Mouse (Mus musculus) urinary bladder, adult 18-20 months (tissue): ENCODE data around the gene Ppm1n.
A peak's percentile ranks its signal among the peaks of the same experiment; 100 is the strongest.
"Not testable (repeated sequence)": the region's sequence is repeated elsewhere in the genome, so short reads cannot be mapped to it uniquely, and the experiment has no call there.

ENCODE experiments used
- DNase-seq, 2 experiments: peaks; one replicate each; pipeline ENCODE4 v3.0.0; 2022; ENCODE audit warnings: low spot score in 2 of 2, mixed read lengths in 2 of 2

Gene Ppm1n

GRCm38 (mm10) chr7:19282791-19283405 is 3.0 kb upstream of the Ppm1n start:
- DNase-seq, result no peak

DNA sequence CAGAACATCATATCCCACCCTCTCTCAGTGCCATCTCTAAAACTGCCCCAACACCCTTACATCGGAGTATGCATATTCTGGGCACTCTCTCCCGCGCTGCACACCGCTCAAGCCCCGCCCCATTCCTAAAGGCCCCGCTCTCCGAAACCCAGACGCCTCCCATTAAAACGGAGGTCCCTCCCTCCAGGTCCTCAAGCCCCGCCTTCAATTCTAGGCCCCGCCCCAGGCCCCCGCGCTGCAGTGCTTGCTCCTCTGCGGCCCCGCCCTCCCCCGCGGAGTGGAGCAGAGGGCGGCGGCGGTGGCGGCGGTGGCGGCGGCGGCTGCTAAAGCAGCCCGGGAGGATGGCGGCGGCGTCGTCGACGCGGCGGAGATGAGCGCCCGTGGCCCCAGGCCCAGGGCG is 2.5 kb upstream of the Ppm1n start, which contains the start of gene Rtn2:
TSS of gene Rtn2 (plus strand) at position 240 of the 400 bp plus-strand sequence.
- no peak for DNase-seq

DNA sequence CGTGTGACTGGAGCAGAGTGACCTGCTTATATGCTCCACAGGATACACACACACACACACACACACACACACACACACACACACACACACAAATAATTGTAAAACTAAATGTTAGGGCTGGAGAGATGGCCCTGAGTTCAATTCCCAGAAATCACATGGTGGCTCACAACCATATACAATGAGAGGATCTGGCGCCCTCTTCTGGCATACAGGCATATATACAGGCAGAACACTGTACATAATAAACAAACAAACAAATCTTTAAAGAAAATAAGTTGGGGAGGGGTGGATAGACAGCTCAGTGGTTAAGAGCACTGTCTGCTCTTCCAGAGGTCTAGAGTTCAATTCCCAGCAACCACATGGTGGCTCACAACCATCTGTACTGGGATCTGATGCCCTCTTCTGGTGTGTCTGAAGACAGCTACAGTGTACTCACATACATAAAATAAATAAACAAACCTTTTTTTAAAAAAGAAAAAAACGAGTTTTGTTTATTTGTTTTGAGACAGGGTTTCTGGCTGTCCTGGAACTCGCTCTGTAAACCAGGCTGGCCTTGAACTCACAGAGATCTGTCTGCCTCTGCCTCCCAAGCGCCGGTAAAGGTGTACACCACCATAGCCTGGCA is 1.9 kb upstream of the Ppm1n start:
- not testable (repeated sequence) for DNase-seq

DNA sequence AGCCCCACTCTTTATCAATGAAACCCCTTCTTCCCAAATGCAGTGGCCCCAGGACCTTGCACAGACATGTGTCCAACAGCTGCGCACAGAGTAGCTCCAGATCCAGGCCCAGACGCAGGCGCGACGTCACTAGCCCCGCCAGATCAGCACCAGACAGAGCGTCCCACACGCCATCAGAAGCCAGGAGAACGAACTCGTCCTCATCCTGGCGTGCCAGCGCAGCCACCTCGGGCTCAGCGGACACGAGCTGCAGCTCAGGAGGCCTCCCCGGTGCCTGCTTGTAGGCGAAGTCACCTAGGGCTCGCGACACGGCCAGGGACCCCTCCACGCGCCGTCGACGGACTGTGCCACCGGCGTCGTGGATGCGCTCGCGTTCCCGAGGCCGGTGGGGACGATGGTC is 812 bp downstream of the Ppm1n start:
- DNase-seq, result no peak

GRCm38 (mm10) chr7:19276253-19276652 is 3.6 kb downstream of the Ppm1n start:
- DNase-seq, result no peak

DNA sequence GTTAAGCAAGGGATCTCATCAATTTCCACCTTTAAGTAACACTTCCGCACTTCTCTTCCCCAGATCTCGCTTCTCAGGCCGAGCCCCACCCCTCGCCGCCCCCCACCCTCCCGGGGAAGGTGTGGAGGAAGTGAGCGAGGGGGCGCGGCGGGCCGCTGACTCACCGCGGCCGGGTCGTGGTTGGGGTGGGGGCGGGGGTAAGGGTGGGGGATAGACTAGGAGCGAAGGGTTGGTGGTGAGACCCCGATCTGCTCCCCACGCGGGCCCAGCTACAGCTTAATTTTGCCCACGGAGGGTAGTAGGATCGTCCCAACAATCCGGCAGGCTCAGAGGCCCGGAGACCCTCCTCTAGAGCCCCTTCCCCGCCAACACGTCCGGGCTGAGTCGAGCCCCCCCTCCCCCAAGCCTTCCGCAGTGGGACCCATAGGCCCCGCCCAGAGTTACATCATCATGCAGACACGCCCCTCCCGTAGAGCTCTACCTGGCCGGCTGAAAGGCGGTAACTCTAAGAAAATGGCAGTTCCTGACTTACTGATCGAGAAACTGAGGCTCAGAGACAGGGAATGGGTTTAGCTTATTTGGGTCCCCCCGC is 7.6 kb downstream of the Ppm1n start:
- peak; percentile 68 to 73 for DNase-seq

DNA sequence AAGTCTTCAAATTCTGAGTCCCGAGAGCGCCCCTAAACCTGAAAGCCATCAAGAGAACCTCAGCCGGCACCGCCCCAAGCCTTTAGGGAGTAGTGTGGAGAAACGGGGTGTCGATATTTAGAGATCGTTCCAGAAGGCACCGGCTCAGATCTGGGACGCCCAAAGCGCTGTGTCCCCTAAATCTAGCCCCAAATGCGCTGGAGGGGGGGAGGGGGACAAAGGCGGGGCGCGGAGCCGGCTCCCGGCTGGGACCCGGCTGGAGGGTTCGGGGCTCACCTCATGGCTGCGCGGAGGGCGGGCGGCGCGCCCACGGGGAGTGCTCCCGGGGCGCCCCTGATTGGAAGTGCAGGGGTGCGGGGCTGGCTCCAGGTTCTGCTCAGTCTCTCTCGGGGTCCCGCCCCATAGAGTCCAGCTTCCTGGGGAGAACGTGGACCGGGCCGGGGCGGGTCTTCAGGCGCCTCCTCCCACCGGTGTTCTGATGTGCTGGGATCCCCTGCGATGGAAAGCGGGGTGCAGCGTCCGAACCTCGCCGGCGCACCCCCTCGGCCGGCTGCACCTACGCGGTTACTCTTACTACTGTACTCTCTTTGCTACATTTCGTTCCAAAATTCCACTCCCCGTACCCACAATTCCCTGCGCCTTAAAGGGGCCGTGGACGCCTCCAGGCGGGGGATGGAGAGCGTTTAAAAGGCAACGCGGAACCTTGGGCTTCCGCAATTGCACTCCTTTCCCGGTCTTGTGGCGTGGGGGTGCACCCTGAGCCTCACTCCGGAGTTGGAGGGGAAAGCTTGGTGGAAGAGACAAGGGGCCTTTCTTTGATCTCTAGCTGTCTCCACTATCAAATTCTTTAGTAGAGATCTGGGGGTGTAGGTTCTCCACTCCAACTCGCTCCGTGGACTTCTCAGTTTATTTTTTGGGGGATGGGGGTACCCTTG is 8.4 kb downstream of the Ppm1n start, which contains the start of gene Vasp:
TSS of gene Vasp (minus strand) at position 580 of the 935 bp plus-strand sequence.
- DNase-seq, result peak; percentile 85 to 87

DNA sequence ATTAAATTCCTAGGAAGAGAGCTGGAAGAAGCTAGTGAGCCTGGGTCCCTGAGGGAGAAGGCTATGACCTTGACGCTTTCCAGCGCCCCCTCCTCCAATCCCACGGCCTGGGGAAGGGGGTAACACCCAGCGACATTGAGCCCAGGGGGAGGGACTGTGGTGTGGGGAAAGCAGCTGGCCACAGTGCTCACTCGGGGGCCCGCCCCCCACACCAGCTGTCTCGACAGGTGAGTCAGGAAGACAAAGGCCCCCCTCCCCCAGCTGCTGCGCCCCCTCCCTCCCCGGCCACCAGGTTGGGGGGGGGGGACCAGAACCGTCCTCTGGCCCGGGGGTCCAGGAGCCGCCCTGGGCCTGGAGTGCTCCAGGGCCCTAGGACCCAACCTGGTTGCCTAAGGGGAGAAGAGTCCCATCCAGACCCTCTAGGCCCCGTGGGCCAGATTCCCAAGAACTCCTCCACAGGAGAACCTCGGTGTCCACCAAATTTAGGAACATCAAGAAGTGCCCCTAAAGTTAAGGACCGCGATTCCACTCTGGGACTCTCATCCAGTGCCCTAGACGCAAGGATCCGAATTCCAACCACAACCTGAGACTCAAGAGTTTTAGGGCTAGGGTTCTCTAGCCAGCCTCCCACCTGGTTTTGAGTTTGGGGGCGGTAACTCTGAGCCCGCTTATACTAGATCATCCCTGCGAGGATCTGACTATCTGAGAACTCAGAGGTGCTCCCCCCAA is 9.2 kb downstream of the Ppm1n start:
- no peak for DNase-seq

DNA sequence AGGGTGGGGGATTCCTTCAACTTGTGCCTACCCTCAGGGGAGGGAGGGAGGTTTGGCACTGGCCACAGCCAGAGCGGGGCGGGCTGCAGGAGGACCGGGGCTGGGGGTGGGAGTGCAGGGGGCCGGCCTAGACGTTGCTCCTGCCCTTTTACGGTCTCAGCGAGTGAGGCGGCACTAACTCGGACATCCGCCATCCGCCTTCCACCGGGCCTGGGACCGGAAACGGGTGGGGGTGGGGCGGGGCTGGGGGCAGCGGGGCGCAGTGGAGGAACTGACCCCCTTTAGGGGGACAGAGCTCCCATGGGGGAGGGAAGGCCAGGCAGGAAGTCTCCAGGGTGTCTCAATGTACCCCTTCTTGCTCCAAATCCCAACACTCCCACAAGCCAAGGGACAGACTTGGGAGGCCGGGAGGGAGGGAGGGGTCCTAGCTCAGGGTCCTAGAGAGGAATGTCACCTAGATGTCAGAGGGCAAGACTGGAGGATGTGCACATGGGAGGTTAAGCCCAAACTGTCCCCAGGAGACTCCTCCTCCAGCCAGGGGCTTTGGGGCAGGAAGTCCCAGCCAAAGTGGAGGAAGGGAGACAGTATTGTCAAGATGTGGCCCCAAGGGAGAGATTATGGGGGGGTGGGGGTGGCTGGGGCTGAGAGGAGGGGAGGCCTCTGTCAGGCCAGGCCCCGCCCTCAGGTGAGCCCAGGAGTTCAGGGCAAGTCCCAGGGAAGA is 10.0 kb downstream of the Ppm1n start:
- DNase-seq, result no peak

DNA sequence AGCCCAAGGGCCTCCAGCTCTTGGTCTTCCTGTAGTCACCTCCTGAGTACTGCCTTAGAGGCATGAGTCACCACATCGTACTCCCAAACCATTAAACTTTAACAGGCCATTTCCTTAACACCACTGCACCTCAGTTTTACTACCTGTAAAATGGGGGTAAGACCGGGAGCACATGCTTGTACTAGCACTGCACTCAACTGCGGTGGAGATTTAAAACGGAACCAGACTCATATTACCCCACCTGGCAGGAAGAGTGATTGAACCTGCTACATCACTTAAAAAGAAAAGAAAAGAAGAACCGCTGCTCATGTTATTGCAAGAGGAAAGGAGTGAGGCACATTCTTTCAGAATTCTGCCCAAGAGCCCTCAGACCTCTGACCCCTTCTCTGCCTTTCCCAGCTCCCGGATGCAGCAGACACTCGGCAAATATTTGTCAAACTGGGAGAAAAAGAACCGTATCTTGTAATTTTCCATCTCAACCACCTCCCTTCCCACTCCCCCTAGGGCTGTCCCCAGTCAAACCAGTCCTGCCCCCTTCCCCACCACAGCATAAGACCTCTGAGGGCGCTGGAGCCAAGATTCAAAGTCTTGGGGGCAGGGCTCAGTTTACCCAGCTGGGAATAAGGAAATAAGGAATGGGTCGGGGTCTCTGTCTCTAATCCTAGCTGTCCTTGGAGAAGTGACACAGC is 10.7 kb downstream of the Ppm1n start:
- DNase-seq, result no peak

DNA sequence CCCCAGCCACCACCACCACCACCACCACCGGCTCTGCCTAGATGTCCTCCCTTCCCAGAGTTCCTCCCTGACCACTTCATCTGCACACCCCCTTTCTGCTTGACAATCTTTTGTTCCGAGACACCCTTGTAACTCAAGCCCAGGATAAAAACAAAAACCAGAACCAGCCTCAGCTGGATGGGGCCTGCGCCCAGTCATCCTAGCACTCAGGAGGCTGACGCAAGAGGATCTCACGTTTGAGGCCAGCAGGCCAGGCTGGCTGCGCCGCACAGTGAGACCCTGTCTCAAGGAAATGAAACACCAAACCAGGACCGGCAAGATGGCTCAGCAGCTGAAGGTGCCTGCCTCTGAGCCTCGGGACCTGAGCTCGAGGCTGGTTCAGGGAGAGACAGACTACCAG is 12.8 kb downstream of the Ppm1n start:
- DNase-seq, result no peak

- no peak for DNase-seq
Measured at GRCm38 (mm10) chr7:19265928-19266822, 13.7 kb downstream of the Ppm1n start.

DNA sequence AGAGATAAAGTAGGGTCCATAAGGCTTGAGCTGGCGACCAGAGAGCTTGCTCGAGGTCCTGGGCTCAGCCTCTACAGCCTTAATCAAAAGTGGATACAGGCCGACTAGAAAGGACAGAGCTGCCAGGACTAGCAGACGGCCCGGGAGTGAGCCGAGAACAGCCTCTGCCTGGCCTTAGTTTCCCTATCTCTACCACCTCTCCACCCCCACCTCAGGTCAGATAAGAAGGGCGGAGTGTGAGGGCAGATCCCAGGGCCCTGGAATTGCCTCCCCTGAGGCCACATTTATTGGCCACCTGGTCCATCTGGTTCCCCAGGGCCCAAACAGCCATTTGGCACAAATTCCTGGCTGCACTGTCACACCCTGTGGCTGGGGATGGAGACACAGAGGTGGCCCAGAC is 14.7 kb downstream of the Ppm1n start:
- DNase-seq, result no peak

GRCm38 (mm10) chr7:19258336-19258735 is 21.5 kb downstream of the Ppm1n start:
- DNase-seq, result no peak

DNA sequence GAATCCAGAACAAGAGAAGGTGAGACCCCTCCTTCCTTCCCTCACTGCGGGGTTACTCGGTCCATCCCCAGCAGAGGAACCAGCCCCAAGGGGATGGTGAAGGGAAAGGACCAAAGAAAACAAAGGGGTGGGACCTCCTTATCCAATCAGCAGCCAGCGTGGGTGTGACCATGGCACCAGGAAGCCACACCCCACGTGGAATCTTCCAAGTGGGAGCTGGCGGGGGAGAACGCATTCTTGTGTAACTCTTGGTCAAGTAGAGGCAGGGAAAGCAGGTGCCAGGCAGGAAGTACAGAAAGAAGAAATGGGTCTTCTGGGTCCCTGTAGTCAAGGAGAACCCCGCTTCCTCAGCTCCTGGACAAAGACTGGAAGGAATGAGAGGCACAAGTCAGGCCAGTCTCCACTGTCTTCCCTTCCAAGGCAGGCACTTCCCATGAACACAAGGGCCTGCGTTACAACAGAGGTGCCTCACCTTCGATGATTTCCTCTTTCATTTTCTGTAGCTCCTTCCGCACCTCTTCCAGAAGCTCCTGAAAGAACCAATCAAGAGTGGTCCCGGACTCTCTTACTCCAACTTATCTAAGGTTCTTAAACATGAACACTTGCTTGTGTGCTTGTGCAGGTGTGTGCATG is 22.4 kb downstream of the Ppm1n start:
- no peak for DNase-seq

DNA sequence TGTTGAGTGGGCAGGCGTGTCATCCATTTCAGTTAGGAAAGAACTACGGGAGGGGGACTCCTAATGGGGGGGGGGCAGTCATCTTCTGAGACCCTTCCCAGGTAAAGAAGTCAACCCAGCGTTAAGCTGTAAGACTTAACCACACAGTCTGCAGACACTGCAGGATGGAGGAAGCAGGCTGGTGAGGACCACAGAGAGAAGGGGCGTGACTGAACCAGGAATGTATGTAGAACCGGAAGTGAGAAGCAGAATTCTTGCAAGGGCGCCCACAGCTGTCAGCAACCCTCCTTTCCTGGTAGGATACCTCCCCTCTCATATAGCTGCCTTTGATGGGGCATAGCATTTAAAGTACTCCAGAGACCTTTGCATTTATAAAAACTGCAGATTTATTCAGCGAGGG is 23.3 kb downstream of the Ppm1n start:
- DNase-seq, result no peak

DNA sequence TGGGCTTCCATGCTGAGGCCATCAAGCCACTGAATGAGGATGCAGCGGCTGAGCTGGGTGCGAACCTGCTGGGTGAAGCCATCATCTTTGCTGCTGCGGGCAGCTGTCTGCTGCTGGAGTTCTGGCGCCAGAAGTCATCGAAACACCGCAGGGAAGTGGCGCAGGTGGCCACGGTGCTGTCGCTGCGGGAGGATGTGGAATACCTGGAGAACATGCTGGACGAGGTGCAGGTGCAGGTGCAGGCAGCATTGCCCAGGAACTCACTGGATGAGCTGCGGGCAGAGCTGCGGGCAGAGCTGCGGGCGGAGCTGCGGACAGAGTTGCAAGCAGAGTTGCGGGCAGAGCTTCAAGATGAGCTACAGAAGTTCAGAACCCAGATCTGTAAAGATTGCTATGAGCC is 24.5 kb downstream of the Ppm1n start:
- no peak for DNase-seq

DNA sequence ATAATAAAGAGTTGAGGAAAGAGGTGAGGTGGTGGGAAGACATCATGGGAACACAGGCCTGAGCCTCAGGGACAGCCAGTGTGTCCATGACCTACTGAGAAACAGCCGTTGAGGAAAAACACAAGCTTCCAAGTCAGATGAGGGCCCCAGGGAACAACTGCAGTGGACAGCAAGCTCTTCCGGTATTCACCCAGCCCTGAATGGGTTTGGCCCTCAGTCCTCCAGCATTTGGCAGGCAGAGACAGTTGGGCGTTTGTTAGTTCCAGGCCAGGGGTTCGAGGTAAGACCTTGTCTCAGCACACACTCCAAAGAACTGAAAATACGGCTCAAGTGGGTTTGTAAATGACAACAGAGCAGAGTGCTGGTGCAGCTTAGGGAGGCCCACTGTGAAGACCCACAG is 26.4 kb downstream of the Ppm1n start:
- no peak for DNase-seq

DNA sequence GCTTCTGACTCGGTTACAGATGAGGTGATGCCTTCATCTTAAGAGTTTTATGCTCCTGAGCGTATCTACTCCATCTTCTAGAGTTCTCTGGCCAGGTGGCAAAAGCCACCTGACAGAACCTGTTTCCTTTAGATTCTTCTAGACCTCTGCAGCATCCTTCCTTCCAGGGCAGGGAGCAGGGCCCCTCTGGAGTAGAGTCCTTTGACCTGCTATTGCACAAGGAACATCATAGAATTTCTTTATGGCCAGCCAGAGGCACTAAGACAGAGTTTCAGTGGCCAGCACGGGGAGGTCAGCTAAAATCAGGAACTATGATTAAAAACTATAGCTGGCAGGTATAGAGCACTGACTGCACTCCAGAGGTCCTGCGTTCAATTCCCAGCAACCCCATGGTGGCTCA is 27.8 kb downstream of the Ppm1n start:
- DNase-seq, result no peak
